Mouse (Mus musculus): ENCODE measurements at regions not wholly inside any gene's neighbourhood (a gene's known extent, or its start where the extent isn't known, plus 50 kb on each side); places are given as distances from the start of the nearest gene placed in this dataset.

DNA sequence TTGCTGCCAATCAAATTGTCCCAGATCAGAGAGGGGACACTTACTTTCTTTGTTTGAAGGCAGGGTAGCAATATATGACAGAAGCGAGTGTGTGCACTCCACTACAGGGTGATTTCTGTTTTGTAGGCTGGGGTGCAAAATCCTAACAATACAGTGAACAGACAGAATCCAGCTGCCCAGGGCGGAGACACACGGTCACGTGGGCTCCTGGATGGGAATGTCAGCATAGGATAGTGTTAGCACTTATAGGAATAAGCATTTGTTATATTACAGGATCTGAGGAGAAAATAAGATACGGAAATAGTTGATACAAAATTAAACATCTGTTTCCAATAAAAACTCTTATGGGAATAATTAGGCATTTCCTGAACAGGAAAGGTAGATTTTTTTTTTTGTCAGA, 169.1 kb upstream of the Ubr2 start:
- no peaks in the 10 kb centered on the region for H3K9me3 ChIP-seq (ENCODE audit: control insufficient read depth, low read length)
- H3K27ac ChIP-seq (replicated peaks; ENCODE audit: low read depth, low read length) = 0 out of 2 replicates have a peak overlapping the region, but pooled peaks have one; percentile 30
- TF ChIP-seq POLR2A (IDR thresholded peaks at IDR 0.05; ENCODE audit: borderline replicate concordance, extremely low read depth, insufficient read depth, insufficient read length) = no peak
- WGBS = 15% methylated on average over 5 of the region's 5 CpGs
- H3K27me3 ChIP-seq (ENCODE audit: control insufficient read depth, insufficient read depth, low read length) = no peaks in the 10 kb centered on the region
- ATAC-seq (ENCODE audit: low FRiP score, low read depth) (peak; percentile 66; the same call in 1 of the 2 replicates), DNase-seq (ENCODE audit: low spot score) (no peak)
- no peak overlapping the region for H3K9ac ChIP-seq (ENCODE audit: low read depth, low read length, severe bottlenecking)
- no peaks in the 10 kb centered on the region; the same call in 1 of the 2 replicates for H3K36me3 ChIP-seq (ENCODE audit: control insufficient read depth, insufficient read depth, low read length)
- no peak overlapping the region for H3K4me3 ChIP-seq (replicated peaks; ENCODE audit: low read length)
- H3K4me1 ChIP-seq (ENCODE audit: control insufficient read depth, insufficient read depth, low read length) = peaks cover 24% of the 10 kb centered on the region
- H3K4me2 ChIP-seq (replicated peaks; ENCODE audit: low read depth, low read length, severe bottlenecking) = no peak overlapping the region

DNA sequence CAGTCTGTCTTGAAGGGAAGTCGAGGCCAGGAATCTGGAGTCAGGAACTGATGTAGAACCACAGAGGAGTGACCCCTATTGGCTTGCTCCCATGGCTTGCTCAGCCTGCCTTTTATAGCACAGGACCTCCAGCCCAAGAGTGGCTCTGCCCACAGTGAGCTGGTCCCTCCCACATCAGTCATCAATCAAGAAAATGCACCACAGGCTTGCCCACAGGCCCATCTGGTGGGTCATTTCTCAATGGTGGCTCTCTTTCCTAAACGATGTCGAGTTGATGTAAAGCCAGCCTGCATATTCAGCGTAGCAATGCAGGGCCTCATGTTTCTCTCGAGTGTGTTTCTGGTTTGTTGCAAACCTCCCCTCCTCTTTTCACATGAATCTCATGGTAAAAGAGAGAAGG, 168.3 kb upstream of the Ubr2 start:
- no peak for TF ChIP-seq POLR2A (IDR thresholded peaks at IDR 0.05; ENCODE audit: borderline replicate concordance, extremely low read depth, insufficient read depth, insufficient read length)
- Histone ChIP-seq H3K27me3 (ENCODE audit: control insufficient read depth, insufficient read depth, low read length) (no peaks in the 10 kb centered on the region), H3K9ac (ENCODE audit: low read depth, low read length, severe bottlenecking) (peak overlapping the region; percentile 12; the same call in 1 of the 2 replicates), H3K27ac (replicated peaks; ENCODE audit: low read depth, low read length) (0 out of 2 replicates have a peak overlapping the region, but pooled peaks have one; percentile 30), H3K4me3 (replicated peaks; ENCODE audit: low read length) (no peak overlapping the region), H3K36me3 (ENCODE audit: control insufficient read depth, insufficient read depth, low read length) (no peaks in the 10 kb centered on the region; the same call in 1 of the 2 replicates), H3K4me1 (ENCODE audit: control insufficient read depth, insufficient read depth, low read length) (peaks cover 24% of the 10 kb centered on the region), H3K9me3 (ENCODE audit: control insufficient read depth, low read length) (no peaks in the 10 kb centered on the region), H3K4me2 (replicated peaks; ENCODE audit: low read depth, low read length, severe bottlenecking) (no peak overlapping the region)
- ATAC-seq (ENCODE audit: low FRiP score, low read depth) = no peak
- no peak for DNase-seq (ENCODE audit: low spot score)
- WGBS = 14% methylated on average over 5 of the region's 5 CpGs

DNA sequence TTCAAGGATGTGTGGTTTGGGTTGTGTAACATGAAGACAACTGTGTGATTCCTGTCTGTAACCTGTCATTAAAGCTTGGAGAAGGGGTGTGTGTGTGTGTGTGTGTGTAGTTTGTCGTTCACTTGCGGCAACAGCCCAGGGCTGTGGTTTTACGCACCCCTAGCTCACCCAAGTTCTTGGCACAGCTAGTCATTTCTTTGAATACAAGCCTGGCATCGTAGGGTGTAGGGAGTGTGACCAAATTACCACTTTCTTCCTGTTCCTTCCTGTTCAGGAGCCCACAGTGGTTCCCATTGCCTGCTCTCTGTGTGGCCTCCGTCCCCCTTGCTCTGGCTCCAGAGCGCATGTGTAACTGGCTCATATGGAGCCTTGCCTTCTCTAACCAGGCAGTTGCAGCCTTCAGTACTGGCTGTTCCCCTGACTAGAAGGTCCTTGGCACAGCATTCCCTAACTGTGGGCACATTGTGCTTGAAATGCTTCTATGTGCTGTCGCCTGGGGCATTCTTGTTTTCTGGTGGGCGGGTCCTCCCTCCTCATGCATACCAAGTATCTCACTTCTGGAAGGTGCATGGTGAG, 167.4 kb upstream of the Ubr2 start:
- Histone ChIP-seq H3K4me1 (ENCODE audit: control insufficient read depth, insufficient read depth, low read length) (peaks cover 24% of the 10 kb centered on the region), H3K4me2 (replicated peaks; ENCODE audit: low read depth, low read length, severe bottlenecking) (no peak overlapping the region), H3K36me3 (ENCODE audit: control insufficient read depth, insufficient read depth, low read length) (no peaks in the 10 kb centered on the region; the same call in 1 of the 2 replicates), H3K9ac (ENCODE audit: low read depth, low read length, severe bottlenecking) (no peak overlapping the region), H3K4me3 (replicated peaks; ENCODE audit: low read length) (no peak overlapping the region), H3K9me3 (ENCODE audit: control insufficient read depth, low read length) (no peaks in the 10 kb centered on the region), H3K27me3 (ENCODE audit: control insufficient read depth, insufficient read depth, low read length) (no peaks in the 10 kb centered on the region), H3K27ac (replicated peaks; ENCODE audit: low read depth, low read length) (no peak overlapping the region)
- WGBS = 61% methylated on average over 8 of the region's 8 CpGs
- ATAC-seq (ENCODE audit: low FRiP score, low read depth) = no peak
- DNase-seq (ENCODE audit: low spot score) = no peak
- no peak for TF ChIP-seq POLR2A (IDR thresholded peaks at IDR 0.05; ENCODE audit: borderline replicate concordance, extremely low read depth, insufficient read depth, insufficient read length)

DNA sequence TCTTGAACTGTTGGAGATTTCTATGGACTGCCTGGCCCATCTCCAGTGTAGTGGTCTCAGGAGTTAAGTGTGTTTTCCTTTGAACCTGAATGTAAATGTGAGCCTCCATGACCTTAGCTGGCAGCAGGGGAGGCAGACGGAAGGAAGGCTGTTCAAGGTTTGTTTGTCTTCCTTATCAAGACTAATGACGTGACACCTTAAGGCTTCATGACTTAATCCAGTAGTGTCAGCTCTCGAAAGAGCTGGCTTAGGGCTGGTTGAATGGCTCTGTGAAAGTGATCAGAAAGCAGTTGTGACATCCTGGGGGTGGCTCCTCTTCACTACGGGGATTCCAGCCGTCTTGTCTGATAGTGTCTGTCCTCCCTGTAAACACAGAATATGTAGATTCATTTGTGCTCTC, 166.0 kb upstream of the Ubr2 start:
- Histone ChIP-seq H3K36me3 (ENCODE audit: control insufficient read depth, insufficient read depth, low read length) (0 out of 2 replicates have a peak, but pooled peaks cover 2% of the 10 kb centered on the region), H3K4me3 (replicated peaks; ENCODE audit: low read length) (no peak overlapping the region), H3K27ac (replicated peaks; ENCODE audit: low read depth, low read length) (no peak overlapping the region), H3K9me3 (ENCODE audit: control insufficient read depth, low read length) (no peaks in the 10 kb centered on the region), H3K27me3 (ENCODE audit: control insufficient read depth, insufficient read depth, low read length) (no peaks in the 10 kb centered on the region), H3K9ac (ENCODE audit: low read depth, low read length, severe bottlenecking) (no peak overlapping the region), H3K4me2 (replicated peaks; ENCODE audit: low read depth, low read length, severe bottlenecking) (no peak overlapping the region), H3K4me1 (ENCODE audit: control insufficient read depth, insufficient read depth, low read length) (peaks cover 24% of the 10 kb centered on the region)
- WGBS = 67% methylated on average over 5 of the region's 5 CpGs
- no peak for DNase-seq (ENCODE audit: low spot score)
- ATAC-seq (ENCODE audit: low FRiP score, low read depth) = no peak
- TF ChIP-seq POLR2A (IDR thresholded peaks at IDR 0.05; ENCODE audit: borderline replicate concordance, extremely low read depth, insufficient read depth, insufficient read length) = no peak

DNA sequence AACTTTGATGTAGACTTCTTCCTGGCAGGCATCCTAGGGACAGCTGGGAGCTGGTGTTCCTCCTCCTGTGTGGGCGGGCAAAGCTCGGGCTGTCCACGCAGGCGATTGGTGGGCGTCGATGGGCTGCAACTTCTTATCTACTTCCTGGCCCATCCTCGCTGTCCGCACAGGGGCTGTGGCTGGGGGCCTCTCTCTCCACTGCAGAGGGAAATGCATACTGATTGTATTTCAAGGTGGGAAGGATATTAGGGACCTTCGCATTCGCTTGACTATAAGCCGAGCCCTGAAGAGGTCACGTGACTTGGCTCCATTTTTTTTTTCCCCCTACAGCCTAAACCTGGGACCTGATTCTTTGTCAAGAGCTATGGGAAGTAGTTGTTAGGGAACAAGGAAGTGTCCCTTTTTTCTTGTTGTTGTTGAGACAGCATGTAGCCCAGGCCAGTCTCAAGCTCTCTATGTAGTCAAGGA, 164.4 kb upstream of the Ubr2 start:
- peak; percentile 47 for DNase-seq (ENCODE audit: low spot score)
- no peak for TF ChIP-seq POLR2A (IDR thresholded peaks at IDR 0.05; ENCODE audit: borderline replicate concordance, extremely low read depth, insufficient read depth, insufficient read length)

More for the DNA sequence above, 164.4 kb upstream of the Ubr2 start:
- Histone ChIP-seq H3K4me2 (replicated peaks; ENCODE audit: low read depth, low read length, severe bottlenecking) (no peak overlapping the region), H3K4me3 (replicated peaks; ENCODE audit: low read length) (no peak overlapping the region), H3K27ac (replicated peaks; ENCODE audit: low read depth, low read length) (no peak overlapping the region), H3K9ac (ENCODE audit: low read depth, low read length, severe bottlenecking) (no peak overlapping the region), H3K4me1 (ENCODE audit: control insufficient read depth, insufficient read depth, low read length) (peaks cover 24% of the 10 kb centered on the region), H3K36me3 (ENCODE audit: control insufficient read depth, insufficient read depth, low read length) (peaks cover 6% of the 10 kb centered on the region; the same call in 1 of the 2 replicates), H3K9me3 (ENCODE audit: control insufficient read depth, low read length) (no peaks in the 10 kb centered on the region), H3K27me3 (ENCODE audit: control insufficient read depth, insufficient read depth, low read length) (no peaks in the 10 kb centered on the region)
- no peak for ATAC-seq (ENCODE audit: low FRiP score, low read depth)
- WGBS = 71% methylated on average over 12 of the region's 12 CpGs
